Mouse (Mus musculus): ENCODE data around the gene Etfb.

Gene Etfb

DNA sequence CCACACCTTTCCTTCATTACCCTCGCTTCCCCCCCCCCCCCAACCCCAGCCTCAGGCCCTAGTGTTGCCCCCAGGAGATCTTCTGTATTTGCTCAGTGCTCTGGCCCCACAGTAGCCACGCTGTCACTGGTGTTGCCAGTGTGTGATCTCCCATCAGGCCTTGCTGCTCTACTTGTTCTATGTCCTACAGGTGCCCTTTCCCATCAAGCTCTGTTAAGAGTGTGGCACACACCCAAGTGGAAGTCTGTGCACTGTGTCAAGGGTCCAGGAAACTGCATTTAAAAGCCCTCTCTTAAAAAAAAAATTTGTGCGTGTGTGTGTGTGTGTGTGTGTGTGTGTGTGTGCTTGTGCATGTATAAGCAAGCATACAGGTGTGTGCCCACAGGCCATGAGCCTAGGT, 4.4 kb downstream of the Etfb start:
- DNase-seq (ENCODE audit: low read depth, low spot score): no peak

DNA sequence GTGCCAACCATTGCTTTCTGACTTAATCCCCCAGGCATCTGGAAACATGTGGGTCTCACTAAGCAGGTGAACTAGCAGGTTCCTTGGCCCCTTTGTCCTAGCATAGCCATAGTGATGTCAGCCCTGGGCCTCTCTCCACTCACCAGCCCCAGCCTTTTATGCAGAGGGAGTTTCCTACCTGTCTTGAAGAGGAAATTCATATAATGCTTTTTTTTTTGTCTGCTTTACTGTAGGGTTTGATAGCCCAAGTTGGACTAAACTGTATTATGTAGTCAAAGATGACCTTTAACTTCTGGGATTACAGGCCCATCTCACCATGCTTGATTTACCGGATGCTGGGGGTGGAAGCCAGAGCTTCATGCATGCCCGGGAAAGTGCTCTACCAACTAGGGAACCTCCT, 5.9 kb downstream of the Etfb start:
- no peak for DNase-seq (ENCODE audit: low read depth, low spot score)

DNA sequence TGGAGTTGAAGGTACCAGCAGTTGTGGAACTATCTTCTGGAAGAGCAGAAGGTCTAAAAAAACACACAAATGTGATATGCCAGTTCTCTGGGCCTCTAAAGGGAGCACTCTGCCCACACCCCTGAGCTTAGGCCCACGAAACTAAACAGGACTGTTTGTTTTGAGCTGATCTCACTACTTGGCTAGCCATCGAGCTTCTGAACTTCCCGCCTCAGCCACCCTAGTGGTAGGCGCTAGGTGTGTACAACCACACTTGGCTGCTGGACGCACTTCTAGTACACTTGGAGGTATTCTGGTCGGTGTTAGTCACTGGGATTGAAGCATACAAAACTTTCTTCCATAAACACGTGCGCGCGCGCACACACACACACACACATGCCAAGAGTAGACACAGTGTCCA, 7.8 kb downstream of the Etfb start:
- no peak for DNase-seq (ENCODE audit: low read depth, low spot score)

DNA sequence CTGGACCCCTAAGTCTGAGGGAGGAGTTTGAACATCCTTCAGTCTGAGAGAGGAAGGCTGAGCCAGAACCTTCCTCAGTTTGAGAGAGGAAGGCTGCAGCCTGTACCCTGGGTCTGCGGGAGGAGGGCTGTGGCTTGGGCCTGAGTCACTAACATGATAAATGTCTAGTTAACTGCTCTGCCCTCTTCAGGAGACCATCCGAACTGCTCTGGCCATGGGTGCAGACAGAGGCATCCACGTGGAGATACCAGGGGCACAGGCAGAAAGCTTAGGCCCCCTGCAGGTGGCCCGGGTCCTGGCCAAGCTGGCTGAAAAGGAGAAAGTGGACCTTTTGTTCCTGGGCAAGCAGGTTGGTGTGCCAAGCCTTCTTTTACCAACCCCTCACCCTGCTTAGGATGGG, 8.7 kb downstream of the Etfb start:
- DNase-seq (ENCODE audit: low read depth, low spot score): peak; percentile 81

DNA sequence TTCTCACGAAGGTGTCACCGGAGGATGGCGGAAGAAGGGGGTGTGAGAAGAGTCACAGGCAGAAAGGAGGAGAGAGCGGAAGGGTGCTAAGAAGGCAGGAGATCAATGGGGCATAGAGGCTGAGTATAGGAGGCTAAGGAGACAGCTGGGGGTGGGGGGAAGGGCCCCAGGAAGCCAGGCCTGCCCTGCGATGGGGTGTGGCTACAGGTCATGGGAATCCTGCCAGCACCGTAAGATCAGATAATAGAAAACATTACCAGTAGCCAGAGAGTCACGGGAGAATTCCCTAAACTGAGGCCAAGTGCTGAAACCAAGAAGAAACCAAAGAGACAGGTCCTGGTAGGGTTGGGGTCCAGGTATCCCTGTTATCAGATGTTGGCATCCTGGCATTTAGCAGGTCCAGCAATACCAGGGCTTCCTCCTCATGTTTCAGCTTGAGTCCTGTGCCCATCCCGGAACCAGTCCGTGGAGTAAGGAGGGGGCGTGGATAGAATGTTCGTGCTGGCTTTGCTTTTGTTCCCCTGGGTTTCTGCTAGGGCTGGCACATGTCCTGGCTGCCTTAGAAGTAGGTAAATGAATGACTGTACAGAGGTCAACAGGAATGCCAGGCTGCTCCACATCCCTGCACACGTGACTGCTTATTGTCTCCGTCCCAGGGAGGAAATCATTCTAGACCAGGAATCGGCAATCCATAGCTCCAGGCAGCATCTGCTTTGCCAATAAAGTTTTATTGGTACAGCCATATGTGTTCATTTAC, 9.9 kb downstream of the Etfb start:
- no peak for DNase-seq (ENCODE audit: low read depth, low spot score)

DNA sequence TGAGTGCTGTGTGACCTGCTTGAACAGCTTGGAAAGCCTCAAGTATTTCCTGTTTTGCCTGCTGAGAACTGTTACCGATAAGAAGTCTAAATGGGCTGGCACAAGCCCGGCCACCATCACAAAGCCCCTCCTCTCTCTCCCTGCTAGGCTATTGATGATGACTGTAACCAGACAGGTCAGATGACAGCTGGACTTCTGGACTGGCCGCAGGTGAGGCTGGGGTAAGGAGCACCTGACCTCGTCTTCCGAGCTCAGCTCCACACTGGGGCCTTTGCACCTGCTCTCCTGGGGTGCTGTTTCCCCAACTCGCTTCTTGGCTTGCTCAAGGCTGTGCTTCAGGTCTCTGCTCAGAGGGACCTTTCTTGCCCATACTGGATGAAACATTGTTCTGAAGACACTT, 10.5 kb downstream of the Etfb start:
- no peak for DNase-seq (ENCODE audit: low read depth, low spot score)

DNA sequence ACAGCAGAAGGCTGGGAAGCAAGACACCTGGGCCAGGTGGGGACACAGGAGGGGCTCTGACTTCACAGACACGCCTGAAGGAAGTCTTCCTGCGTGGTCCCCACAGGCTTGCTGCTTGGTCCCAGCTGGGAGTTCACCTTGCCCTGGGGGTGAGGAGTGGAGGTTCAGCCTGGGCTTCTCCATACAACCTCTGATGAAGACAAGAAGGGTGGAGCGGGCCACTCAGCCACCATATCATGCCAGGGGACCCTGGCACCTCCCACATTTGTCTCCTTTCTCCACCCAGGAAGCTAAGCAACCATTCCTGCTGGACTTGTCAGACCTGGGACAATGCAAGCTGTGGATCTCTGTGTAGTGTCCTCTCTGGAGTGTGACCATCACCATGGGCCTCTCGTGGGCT, 19.0 kb downstream of the Etfb start, which contains the start of gene Vsig10l:
Gene Vsig10l, plus strand, starts transcription at position 301 of the 400 bp plus-strand sequence.
- no peak for DNase-seq (ENCODE audit: low read depth, low spot score)

DNA sequence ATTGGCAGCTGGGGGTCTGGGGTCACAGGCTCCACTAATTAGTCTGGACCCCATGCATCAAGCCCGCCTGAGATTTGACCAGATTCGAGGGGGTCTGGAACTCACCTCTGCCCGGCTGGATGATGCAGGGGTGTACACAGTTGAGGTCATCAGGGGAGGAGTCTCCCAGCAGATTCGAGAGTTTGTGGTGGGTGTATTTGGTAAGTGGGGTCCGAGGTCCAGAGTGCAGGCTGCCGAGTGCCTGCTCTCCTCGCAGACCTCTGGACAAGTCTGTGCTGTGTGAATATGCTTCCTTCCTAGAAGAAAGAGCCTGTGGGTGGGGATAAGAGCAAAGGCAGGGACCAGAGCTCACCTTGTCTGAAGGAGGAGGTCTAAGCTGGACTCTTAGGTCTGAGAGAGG, 20.1 kb downstream of the Etfb start:
- DNase-seq (ENCODE audit: low read depth, low spot score): no peak

DNA sequence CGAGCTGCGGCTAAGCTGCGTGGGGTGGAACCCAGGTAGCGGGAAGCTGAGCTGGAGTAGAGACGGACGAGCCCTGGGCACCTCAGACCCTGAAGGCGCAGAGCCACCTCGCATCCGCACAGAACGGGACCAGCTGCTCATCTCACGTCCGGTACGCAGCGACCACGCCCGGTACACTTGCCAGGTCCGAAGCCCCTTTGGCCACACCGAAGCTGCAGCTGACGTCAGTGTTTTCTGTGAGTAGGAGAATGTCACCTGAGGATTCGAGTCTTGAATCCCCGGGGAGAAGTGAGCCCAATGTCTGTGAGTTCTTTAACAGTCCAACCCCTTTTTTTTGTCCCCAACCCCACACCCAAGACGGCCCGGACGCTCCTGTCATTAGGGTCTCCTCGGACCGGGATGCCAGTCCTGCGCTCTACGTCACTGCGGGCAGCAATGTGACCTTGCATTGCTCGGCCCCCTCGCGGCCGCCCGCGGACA, 21.0 kb downstream of the Etfb start:
- DNase-seq (ENCODE audit: low read depth, low spot score): no peak

DNA sequence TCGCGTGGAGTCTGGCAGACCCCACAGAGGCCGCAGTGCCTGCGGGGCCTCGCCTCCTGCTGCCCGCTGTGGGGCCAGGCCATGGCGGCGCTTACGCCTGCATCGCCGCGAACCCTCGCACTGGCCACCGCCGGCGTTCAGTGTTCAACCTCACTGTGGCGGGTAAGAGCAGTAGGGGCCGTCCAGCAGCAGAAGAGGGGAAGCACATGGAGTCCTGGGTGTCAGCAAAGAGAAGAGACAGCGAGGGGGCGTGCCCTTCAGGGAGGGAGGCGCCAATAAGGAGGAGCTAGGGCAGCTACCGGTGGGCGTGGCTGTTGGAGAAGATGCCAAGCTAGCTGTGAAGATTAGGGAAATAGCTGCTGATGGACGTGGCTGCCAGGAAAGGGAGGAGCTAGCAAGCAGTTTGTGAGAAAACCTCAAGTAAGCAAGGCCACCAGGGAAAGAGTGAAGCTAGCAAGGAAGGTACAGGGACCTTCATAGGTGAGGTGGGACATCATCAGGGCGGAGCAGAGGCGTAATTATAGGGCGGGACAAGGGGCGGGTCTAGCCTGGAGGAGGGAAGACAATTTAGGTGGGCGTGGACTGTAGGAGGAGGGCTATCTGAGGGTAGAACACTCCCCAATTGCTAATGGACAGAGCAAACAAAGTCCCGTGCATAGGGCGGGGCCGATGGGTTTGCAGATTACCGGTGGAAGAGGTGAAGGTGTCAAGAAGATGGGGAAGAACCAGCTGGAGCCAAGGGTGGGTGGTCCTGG, 21.6 kb downstream of the Etfb start:
- peak; percentile 97 for DNase-seq (ENCODE audit: low read depth, low spot score)

DNA sequence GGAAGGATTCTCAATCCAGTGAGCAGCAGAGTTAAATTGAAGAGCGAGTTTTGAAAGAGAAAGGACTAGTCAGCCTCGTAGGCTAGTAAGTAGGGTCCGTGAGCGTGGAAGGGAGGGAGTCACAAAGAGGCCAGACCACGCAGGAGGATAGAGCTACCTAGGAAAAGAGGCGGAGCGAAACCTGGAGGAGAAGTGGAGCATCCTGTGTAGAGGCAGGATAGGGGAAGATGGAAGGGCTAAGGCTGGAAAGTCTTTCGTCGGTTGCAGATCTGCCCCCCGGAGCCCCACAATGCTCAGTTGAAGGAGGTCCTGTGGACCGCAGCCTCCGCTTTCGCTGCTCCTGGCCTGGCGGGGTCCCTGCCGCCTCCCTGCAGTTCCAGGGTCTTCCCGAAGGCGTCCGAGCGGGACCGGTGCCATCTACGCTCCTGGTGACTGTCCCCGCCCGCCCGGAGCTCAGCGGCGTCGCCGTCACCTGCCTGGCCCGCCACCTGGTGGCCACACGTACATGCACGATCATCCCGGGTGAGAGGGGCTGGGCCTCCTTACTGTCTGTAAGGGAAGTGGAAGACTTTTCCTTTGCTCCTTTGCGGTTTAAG, 22.3 kb downstream of the Etfb start:
- peak; percentile 90 for DNase-seq (ENCODE audit: low read depth, low spot score)

DNA sequence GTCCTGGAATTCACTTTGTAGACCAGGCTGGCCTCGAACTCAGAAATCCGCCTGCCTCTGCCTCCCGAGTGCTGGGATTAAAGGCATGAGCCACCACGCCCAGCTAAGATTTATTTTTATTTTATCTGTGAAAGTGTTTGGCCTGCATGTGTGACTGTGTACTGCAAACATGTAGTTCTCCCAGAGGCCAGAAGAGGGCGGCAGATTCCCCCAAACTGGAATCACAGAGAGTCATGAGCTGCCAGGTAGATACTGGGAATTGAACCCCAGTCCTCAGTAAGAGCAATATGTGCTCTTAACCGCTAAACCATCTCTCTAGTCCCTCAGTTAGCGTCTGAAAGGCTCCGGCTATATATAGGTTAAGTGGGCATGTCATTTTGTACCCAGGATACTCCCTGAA, 26.5 kb downstream of the Etfb start:
- peak; percentile 73 for DNase-seq (ENCODE audit: low read depth, low spot score)

DNA sequence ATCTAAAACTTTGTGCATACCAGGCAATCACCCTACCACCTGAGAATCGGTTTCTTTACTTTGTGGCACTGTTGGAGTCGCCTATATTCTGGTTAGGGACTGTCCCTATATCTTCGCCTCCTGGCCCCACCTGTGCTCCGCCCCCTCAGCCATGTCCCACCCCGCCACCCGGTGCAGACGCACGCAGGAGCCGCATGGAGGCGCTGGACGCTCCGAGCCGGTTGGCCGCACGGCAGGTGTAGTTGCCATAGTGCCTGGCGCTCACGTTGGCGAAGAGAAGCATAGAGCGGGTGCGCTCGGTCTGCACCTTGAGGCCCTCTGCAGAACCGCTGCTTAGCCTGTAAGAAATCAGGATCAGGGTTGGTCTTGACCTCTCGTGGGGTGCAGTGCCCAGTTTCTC, 31.8 kb downstream of the Etfb start:
- DNase-seq (ENCODE audit: low read depth, low spot score): peak; percentile 77

DNA sequence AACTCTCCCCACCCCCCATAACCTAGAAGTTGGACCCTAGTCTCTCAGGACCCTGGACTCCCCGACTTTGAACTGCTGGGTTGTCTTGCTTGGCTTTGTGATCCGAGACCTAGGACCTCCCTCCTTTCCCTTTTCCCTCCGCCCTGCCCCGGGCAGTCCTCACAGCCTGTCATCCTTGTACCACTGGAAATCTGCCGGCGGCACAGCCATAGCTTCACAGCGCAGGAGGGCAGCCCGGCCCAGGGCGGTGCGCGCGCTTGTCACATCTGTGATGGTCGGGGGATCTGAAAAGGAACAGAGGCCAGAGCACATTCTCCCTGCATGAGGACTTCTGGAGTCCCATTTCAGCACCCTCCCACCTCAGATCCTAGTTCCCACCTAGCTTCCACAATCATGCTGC, 32.5 kb downstream of the Etfb start:
- DNase-seq (ENCODE audit: low read depth, low spot score): no peak

DNA sequence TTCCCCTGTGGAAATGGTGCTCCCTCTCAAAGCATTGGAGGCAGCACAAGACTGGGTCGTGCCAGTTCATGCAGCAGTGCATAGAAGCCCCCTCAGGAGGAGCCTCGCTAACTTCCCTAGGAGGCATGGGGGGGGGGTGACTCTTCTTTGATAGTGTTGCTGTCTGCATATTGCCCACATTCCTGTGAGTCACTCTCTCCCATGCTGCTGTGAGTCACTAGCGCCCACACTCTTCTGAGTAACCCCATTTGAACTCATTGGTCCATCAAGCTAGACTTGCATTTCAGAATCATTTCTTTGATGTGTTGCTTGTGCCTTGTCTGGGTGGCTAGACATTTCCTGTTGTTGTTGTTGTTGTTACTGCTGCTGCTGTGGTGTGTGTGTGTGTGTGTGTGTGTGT, 37.3 kb downstream of the Etfb start:
- no peak for DNase-seq (ENCODE audit: low read depth, low spot score)

DNA sequence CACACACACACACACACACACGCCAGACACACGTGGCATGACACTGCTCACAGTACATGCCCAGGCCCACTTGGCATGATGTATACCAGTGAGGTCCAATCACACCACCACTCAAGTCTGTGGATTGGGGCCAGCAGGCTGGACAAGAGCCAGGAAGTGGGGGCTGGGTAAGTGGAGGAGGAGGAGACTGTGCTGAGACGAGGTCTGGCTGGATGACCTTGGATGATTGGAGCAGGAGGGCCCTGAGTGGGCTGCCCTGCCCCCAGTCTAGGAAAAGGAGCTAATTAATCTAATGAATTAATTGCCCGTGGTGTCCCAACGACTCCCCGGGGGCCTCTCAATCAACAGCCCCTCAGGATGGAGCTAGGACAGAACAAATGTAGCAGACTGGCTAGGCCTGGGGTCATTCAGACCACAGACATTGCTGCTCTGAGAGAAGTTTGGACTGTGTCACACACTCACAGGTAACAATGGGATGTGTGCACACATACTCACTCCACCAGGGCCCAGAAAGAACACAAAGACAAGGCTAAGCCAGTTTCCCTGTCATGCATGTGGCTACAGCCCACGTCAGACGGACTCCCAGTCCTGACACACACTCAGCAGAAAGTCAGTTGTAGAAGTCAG, 38.3 kb downstream of the Etfb start:
- DNase-seq (ENCODE audit: low read depth, low spot score): no peak

DNA sequence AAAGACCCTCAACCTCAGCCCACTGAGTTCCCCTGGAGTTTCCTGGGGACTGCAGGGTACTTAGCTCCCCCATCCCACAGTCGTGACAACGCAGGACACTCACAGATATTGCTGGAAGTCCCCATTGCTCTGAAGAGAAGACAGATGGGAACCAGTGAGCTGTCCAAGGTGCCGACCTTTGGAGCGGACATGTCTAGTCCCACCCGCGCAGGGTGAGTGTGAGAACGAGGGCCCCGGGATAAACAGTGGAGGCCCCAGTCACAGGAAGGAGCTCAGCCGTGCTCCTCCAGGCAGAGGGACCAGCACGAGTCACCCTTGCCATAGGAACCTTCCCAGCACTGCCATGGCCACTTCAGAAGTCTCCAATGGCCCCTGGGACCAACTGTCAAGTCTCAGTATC, 39.4 kb downstream of the Etfb start:
- DNase-seq (ENCODE audit: low read depth, low spot score): peak; percentile 35

DNA sequence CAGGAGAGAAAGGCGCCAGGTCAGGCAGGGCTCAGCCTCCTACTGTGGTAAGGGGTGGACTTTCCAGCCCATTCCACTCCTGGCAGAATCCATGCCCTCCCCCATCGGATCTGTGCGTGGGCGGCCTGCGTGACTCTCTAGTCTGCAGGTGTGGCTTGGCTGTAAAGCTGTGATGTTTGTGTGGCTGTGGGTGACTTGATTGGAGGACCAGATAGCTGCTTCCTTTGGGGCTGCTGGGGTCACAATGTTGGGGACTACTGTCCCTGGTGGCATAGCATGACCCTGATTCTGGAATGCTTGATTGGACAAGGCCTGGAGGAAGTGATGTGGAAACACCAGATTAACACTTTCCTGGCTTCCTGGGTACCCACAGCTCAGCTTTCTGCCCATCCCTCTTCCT, 44.8 kb downstream of the Etfb start:
- no peak for DNase-seq (ENCODE audit: low read depth, low spot score)

DNA sequence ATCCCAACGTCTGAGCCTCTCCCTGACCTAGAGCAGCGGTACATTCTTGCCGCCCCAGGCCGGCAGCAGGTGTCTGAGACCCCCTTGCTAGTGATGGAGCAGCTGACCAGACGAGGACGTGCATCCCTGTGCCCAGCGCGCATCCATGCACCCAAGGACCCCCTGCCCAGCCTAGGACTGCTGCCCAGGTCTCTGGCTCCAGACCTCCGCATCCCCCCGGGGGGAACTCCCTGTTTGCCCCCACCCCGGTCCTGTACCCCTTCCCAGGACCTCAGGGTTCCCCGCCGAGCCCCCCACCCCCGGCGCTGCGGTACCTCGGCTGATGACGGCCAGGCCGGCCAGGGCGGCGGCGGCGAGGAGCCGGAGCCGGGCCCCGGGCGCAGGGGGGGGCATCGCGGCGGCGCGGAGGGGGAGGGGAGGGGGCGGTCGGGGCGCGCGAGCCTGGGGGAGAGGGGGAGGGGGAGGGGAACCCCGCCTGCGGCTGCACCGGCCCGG, 45.8 kb downstream of the Etfb start, which contains the start of gene Iglon5:
Gene Iglon5, minus strand, starts transcription at position 445 of the 495 bp plus-strand sequence.
- no peak for DNase-seq (ENCODE audit: low read depth, low spot score)

DNA sequence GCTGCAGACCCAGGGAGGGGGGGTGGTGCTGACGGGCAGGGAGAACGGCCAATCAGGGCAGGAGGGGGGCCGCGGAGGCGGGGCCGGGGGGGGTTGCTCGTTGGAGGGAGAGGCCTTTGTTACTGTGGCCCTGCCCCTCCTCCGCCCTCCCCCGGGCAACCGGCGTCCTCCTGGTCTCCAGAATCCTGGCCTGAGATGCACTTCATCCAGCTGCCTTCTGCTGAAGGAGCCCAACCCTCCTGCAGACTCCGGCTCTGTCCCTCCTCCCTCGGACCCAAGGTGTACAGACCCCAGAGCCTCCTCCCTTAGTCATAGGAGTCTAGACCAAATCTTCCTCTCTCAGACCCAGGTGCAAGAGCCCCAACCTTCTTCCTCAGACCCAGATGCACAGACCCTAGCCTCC, 46.3 kb downstream of the Etfb start:
- no peak for DNase-seq (ENCODE audit: low read depth, low spot score)

DNA sequence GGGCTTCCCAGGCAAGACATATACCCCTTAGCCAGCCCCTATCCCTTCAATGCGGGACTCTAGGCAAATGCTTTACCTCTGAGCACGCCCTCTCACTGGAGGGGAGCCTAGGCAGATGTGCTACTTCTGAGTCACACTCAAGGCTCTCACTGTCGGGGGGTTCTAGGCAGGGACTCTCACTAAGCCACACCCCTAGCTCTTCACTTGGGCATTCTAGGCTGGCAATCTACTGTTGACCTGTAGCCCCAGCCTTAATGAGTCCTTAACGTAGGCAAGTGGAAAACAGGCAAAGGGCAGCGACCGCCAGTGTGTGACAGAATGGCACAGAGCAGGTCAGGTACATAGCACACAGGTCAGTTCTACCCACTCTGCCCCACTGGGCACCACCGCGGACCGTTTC, 47.0 kb downstream of the Etfb start:
- no peak for DNase-seq (ENCODE audit: low read depth, low spot score)

Data from ES-CJ7 (cell line).